Mouse (Mus musculus): ENCODE results near the gene Cxcl17.

Gene Cxcl17

DNA sequence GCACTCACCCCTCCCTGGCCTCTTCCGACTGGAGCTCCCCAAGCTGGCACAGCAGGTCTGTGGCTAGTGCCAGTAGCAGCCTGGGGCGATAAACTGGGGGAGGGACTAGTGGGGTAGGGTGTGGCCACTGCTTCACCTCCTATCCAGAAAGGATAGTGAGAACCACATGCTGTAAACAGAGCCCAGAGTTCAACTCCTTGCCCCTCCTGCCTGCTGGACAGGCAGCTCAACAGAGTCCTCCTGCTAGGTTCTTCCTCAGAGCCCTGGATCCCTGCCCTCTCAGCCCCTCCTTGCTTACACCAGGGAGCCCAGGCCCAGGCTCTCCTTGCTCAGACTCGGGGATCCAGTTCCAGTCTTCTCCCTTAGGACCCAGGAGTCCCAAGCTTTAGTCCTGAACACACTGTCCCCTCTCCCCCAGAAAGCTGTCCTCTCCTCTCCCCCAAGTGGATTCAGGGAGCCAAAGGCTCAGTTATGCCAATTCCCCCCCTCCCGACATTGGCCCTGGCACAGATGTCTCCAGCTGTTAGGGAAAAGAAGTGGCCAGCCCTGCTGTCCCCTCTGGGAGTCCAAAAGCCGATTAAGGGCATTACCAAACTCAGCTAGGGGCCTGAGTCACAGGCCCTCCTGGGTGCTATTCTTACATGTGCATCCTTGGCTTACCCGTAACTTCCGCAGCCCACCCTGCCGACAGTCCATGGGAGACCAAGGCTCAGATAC lies 22.5 kb downstream of the Cxcl17 start:
- DNase-seq = peak; percentile 57

GRCm38 (mm10) chr7:25388916-25389315 lies 23.8 kb downstream of the Cxcl17 start:
- no peak for DNase-seq

DNA sequence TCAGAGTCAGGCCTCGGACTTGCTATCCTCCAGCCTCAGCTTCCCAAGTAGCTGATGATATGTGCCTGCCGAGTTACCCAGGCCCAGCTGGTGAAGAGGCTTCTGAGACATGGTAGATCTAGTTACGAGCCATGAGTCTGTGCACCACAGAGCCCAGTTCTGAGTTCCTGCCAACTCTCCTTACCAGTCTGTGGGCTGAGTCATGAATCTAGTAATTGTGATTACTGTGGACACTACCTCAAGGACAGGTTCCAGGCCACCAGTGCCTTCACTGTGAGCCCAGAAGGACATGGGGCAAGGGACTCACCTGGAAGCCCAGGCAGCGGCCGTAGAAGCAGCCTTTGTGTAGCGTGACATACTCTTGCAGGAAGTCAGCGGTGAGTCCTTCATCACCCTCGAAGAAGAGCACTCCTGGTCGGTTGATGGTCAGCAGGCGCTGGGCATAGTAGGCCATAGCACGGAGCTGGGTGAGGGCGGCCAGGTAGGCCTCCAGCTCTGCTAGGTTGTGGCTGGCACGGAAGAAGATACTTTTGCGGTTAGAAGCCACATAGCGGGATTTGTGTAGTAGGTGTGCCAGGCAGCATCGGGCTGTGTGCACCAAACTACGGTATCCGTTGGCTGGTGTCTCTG lies 24.8 kb downstream of the Cxcl17 start:
- DNase-seq = peak; percentile 30

DNA sequence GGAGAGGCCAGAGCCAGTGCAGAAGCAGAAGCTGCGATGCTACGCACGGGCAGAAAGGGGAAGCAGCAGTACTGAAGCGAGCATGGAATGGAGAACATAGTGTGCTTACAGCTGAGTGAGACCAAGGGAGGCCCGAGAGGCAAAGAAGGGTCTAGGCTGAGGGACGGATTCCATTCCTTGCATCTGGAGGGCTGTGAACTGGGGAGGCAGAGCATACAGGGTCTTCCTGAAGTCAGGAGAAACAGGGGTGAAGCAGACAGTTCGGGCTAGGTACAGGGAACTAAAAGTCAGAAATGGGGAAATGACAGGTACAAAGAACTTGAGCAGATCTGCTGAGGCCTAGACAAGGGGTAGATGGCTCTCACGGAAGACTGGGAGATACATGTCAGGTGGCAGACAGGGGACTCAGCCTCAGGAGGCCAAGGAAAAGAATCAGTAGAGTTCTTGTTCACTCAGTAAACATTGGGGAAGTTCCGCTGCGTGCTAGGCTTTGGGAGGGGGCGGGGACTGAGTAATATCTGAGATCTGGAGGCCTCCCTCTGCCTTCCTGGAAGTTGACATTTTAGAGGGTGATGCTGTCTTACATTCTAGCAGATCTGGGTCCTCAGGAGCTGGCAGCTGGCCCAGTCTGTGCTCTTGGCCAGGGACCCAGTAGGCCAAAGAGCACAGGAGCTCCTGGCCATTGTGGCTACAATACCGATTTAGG lies 26.7 kb downstream of the Cxcl17 start:
- DNase-seq = peak; percentile 89

DNA sequence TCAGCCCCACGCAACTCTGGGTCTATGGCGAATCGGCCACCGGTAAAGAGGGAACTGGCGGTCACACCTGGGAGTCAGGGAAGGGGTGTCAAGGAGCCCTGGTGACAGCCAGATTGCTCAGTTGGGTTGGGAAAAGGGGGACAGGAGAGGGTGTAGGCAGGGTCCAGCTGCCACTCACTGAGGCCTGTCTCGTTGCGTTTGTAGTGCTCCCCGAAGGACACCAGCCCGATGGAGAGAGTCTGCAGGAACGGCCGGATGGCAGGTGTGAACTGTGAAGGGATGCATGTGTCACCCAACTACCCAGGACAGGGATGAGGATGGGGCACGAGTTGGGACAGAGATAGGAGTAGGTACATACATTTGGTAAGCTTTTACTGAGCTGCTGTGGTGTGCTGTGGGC lies 27.4 kb downstream of the Cxcl17 start:
- DNase-seq = peak; percentile 38

DNA sequence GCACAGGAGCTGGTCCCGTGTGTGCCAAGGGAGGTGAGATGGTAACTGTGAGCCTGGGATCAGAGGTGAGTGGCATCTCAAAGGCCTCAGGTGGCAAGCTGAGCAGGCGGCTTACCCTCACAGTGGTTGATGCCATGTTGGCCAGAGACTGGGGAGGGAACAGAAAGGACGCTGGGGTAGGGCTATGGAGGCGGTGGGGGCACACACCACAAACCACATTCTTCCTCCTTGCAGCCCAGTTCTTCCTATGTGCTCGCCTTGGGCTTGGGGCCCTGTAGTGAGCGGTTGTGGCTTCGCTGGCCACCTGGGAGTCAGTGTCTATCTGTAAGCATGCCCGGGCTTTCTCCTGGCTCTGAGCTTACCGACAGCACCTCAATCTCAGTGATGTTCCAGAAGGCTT lies 27.9 kb downstream of the Cxcl17 start:
- DNase-seq = no peak

DNA sequence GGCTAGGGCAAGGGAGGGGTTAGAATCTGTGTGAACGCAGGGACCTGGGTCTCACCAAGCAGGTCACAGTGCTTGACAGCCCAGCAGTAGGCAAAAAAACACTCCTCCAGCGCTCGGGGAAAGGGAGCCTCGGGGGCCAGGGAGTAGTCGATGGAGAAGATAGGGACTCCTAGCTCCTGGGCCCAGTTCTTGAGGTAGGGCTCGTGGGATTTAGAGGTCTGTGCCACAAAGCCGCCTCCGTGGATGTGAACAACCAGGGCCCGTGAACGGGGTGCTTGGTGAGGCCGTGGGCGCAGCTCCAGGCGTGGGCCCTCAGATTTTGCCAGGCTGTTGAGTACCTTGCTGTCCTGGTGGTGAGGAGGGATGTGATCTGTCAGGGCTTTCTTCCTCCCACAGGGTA lies 28.4 kb downstream of the Cxcl17 start:
- no peak for DNase-seq

GRCm38 (mm10) chr7:25383891-25384290 lies 28.8 kb downstream of the Cxcl17 start:
- no peak for DNase-seq

DNA sequence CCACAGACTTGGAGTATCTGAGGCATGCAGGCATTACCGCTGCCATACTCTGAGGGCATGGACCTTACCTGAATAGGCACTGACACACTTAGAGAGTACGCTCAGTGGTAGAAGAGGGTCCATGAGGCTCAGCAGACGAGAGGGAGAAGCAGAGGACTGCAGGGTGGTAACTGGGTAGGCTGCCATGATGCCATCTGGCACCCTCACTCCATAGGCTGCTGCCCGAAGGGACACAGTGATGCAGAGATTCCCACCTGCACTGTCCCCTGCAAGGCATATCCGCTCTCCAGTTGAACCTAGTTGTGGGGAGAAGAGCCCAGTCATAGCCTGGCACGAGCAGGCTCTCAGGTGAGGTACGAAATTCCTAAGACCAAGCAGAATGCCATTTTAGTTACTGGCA lies 29.3 kb downstream of the Cxcl17 start:
- no peak for DNase-seq

- DNase-seq = no peak
These were observed 30.1 kb downstream of the Cxcl17 start for GRCm38 (mm10) chr7:25382541-25382940.

- DNase-seq = peak; percentile 17
These were observed 31.4 kb downstream of the Cxcl17 start for GRCm38 (mm10) chr7:25381284-25381680.

DNA sequence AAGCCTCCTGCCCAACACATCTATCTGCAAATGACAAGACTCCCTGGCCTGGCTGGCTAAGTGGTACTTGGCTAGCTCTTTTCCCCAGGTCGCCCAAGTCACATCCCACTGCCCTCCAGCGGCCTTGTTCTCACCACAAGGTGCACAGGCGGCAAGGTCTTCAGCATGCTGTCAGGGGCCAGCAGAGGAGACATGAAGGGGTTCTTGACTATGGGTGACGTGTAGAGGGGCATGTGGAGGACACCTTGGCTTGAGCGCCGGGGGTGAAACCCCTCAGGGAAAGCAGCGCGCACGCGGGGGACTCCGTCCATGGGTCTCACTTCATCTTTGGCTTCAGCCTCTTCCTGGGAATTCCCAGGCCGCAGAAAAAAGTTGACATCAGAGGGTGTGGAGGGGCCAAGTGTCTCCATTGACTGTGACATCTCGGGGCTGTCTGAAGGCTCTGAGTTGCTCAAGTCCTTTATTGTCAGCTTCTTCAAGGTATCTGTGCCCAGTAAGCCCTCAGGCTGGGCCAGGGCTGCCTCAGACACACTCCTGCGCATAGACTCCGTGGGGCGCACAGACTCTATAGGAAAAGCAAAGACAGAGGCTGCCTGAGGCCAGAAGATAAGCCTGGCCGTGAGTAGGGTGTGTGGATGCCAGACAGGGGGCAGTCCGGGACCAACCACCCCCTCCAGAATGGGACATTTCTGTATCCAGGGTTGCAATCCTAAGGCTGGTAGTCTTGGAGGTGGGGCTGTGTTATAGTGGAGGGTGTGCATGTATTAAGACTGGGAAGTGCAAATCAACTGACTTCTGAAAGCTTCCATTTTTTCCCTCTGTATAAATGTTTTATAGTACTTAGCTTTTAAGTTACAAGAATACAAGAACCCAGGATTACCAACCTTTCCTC lies 32.0 kb downstream of the Cxcl17 start:
- DNase-seq = no peak

GRCm38 (mm10) chr7:25379551-25380351 lies 32.9 kb downstream of the Cxcl17 start:
- peak; percentile 62 for DNase-seq

DNA sequence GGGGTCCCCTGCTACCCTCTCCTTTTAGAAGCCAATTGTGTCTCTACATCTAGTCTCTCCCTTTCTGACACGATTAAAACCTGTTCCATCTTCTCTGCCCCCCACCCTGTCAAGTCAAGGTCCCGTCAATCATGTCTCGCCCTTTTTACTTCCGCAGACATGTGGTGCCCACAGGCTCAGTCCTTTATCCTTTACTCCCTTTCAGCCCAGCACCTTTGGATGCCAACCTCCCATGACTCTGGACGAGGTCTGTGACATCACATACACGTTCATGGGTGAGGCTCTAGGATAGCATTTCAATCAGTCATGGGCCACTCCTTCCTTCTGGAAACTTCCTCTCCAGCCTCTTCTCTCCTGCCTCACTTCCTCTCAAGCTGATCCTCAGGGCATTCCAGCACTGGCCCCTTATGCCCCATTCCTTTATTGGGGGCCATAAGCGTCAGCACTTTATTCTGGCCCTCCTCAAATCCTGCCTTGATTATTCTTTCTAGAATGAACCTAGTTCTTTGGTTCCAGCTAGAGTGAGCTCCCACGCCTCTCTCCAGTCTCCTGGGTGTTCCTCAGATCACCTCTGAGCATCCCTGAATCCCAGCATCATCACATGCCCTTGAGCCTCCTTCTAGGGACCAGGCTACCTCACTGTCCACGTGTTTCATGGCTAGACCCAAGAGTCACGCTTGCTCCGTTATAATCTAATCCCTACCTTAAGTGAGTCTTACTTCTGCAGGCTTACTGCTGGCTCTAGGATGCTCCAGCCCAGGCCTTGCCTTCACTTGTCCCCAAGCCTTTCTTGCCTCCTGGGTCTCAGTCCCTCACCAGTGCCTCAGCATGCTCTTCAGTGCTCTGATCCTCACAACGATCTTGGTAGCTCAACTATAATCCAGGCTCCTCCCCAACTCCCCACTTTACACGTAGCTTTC lies 34.2 kb downstream of the Cxcl17 start:
- peak; percentile 37 for DNase-seq

GRCm38 (mm10) chr7:25377100-25377700 lies 35.5 kb downstream of the Cxcl17 start:
- peak; percentile 47 for DNase-seq

DNA sequence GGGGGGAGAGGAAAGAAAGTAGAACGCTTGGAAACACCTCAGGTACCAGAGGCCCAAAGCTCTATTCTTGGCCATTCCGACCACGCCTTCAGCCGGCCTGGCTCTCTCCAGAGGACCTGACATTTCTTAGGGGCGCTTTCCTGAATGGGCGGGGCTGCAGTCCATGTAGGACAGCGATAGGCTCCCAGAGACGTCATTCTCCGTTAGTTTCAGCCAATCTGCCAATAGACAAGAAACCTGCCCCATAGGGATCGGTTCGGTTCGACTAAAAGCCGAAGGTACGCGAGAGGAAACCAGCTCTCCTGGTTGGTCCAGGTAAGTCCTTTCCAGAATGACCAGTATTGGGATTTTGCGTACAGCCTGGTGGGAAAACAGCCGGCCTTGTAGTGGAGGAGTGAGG lies 36.1 kb downstream of the Cxcl17 start:
- DNase-seq = peak; percentile 95

GRCm38 (mm10) chr7:25372441-25372840 lies 40.2 kb downstream of the Cxcl17 start:
- DNase-seq = no peak

DNA sequence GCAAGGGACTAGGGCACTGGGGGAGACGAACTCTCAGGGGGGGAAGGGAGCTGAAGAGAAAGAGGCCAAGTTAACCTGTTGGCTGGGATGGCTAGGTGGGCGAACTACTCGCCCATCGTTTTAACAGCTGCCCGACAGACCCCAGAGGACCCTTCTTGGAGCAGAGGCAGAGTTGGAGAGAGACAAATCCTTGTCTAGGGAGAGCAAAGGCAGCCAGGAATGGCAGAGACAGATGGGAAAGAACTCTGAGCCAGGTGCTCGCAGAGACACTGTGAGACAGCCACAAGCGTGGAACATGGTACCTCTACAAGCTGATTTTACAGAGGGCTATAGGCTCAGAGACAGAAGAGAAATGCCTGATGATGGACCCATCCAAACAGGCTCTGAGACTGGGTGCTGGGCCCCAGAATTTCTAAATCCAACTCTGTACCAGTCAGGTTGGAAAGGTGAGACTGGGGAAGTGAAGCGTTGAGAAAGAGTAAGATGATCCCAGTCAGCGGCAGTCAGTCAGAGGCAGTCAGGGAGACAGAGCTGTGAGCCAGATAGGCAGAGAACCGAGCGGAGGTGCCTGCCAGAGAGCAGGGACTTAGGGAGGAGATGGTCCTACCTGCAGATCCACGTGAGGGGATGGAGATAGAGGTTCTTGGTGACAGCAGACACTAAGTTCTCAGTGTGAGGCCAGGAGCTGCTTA lies 43.5 kb downstream of the Cxcl17 start, which contains the start of gene Cnfn:
Gene Cnfn (minus strand): TSS at position 667 of the 692 bp plus-strand sequence.
- DNase-seq = peak; percentile 71

- DNase-seq = peak; percentile 85
These were observed 44.4 kb downstream of the Cxcl17 start for GRCm38 (mm10) chr7:25368333-25368732.
